Comparison of ENCODE assay signal across 1 mouse cellular context in genomic region chr11:75532340-75533277, GRCm38 (mm10).
TF ChIP-seq lines count a peak whose summit lies in the region.

No protein-coding gene starts in this region.

TF ChIP-seq in CH12.LX, 34 proteins besides CTCF, POLR2A, EP300 and RAD21 (continued from another document):
- TF ChIP-seq TCF12 (IDR thresholded peaks at IDR 0.05; ENCODE audit: low read depth, low read length) (peak; percentile 56; the same call in 1 of the 2 replicates), JUN (IDR thresholded peaks at IDR 0.05; ENCODE audit: insufficient read depth, low read depth, low read length) (no peak), CHD1 (IDR thresholded peaks at IDR 0.05; ENCODE audit: low read depth, low read length) (no peak), GABPA (IDR thresholded peaks at IDR 0.05; ENCODE audit: insufficient replicate concordance, low read depth, low read length) (no peak), PAX5 (IDR thresholded peaks at IDR 0.05; ENCODE audit: low read length) (no peak), KAT2A (IDR thresholded peaks at IDR 0.05; ENCODE audit: insufficient replicate concordance, low read length) (no peak), CHD2 (IDR thresholded peaks at IDR 0.05; ENCODE audit: low read length) (no peak), POLR2AphosphoS2 (IDR thresholded peaks at IDR 0.05; ENCODE audit: low read depth, low read length) (no peak), ELF1 (IDR thresholded peaks at IDR 0.05; ENCODE audit: low read depth, low read length) (peak; percentile 83), USF2 (conservative IDR thresholded peaks at IDR 0.05; ENCODE audit: low read depth, low read length) (peak; percentile 11; the same call in 1 of the 2 replicates), RCOR1 (conservative IDR thresholded peaks at IDR 0.05; ENCODE audit: low read depth, low read length) (no peak), ZC3H11A (IDR thresholded peaks at IDR 0.05; ENCODE audit: low read depth, low read length) (no peak), USF1 (IDR thresholded peaks at IDR 0.05; ENCODE audit: low read depth, low read length) (no peak), MEF2A (IDR thresholded peaks at IDR 0.05; ENCODE audit: borderline replicate concordance, low read depth, low read length) (no peak), ZMIZ1 (IDR thresholded peaks at IDR 0.05; ENCODE audit: low read depth, low read length) (no peak), ZNF384 (IDR thresholded peaks at IDR 0.05; ENCODE audit: low read depth, low read length) (peak; percentile 99), ZKSCAN1 (IDR thresholded peaks at IDR 0.05; ENCODE audit: borderline replicate concordance, low read depth, low read length) (peak; percentile 25; the same call in 1 of the 2 replicates), SIN3A (IDR thresholded peaks at IDR 0.05; ENCODE audit: low read length) (peak; percentile 91), MXI1 (IDR thresholded peaks at IDR 0.05; ENCODE audit: low read depth, low read length) (peak; percentile 84), MYC (IDR thresholded peaks at IDR 0.05; ENCODE audit: low read depth, low read length) (peak; percentile 84), SMC3 (IDR thresholded peaks at IDR 0.05; ENCODE audit: low read depth, low read length) (no peak), HCFC1 (IDR thresholded peaks at IDR 0.05; ENCODE audit: low read depth, low read length) (peak; percentile 64), UBTF (IDR thresholded peaks at IDR 0.05; ENCODE audit: low read depth, low read length) (peak; percentile 19; the same call in 1 of the 2 replicates), MAX (IDR thresholded peaks at IDR 0.05; ENCODE audit: low read length) (peak; percentile 81), JUND (conservative IDR thresholded peaks at IDR 0.05; ENCODE audit: low read depth, low read length) (no peak), E2F4 (IDR thresholded peaks at IDR 0.05; ENCODE audit: insufficient replicate concordance, low read depth, low read length) (no peak)
